In genomic region chr12:28589090-28589868, GRCm38 (mm10) we compare ENCODE assay signal across 8 mouse cellular contexts. TPM values are rescaled to one million over a fixed set of nuclear protein-coding genes. Genes with fewer than 3 reads are reported as not detected.
A peak's percentile ranks its signal among the peaks of the same experiment; 100 is the strongest.
DNase-seq lines count a peak whose midpoint lies in the region; ATAC-seq lines count a peak whose summit lies in the region.

No protein-coding gene starts in this region.

- H3K4me2 ChIP-seq in intestine, embryonic 16.5 days (ENCODE audit: low read depth, low read length), result peak overlapping the region; percentile 67

- peak; percentile 92 for ATAC-seq in intestine, embryonic 16.5 days
- ATAC-seq in erythroid progenitor cell, adult 5-6 weeks (replicated peaks; ENCODE audit: low FRiP score, poor library complexity, severe bottlenecking), result no peak

- H3K4me3 ChIP-seq in intestine, embryonic 16.5 days (ENCODE audit: low read length), result peak overlapping the region; percentile 43
- H3K4me3 ChIP-seq in midbrain, embryonic 10.5 days, result peak overlapping the region; percentile 58

- H3K9me3 ChIP-seq in intestine, embryonic 16.5 days (ENCODE audit: control insufficient read depth, low read length), result no peaks in the 10 kb centered on the region
- no peaks in the 10 kb centered on the region for H3K9me3 ChIP-seq in midbrain, embryonic 10.5 days (replicated peaks)

- 0 out of 2 replicates have a peak, but pooled peaks cover 3% of the 10 kb centered on the region for H3K4me1 ChIP-seq in intestine, embryonic 16.5 days (ENCODE audit: control insufficient read depth, insufficient read depth, low read length)
- peaks cover 21% of the 10 kb centered on the region for H3K4me1 ChIP-seq in midbrain, embryonic 10.5 days

- DNase-seq in adrenal gland, adult 8-10 months, result peak; percentile 74
- peak; percentile 87 for DNase-seq in embryo, embryonic 11 days
- DNase-seq in gastrocnemius, postnatal 4 days (ENCODE audit: low spot score in 2 of 2), result peak; percentile 43 to 77
- DNase-seq in left cerebral cortex, postnatal 25 days (ENCODE audit: low spot score in 2 of 2), result peak; percentile 91 to 98
- DNase-seq in midbrain, embryonic 10.5 days (ENCODE audit: low spot score), result peak; percentile 86
- DNase-seq in skeletal muscle tissue, adult 2 months (ENCODE audit: low read depth, low spot score), result peak; percentile 53

- no peaks in the 10 kb centered on the region for H3K36me3 ChIP-seq in intestine, embryonic 16.5 days (ENCODE audit: control insufficient read depth, insufficient read depth, low read length)
- H3K36me3 ChIP-seq in midbrain, embryonic 10.5 days, result no peaks in the 10 kb centered on the region

- no peaks in the 10 kb centered on the region for H3K27me3 ChIP-seq in intestine, embryonic 16.5 days (replicated peaks; ENCODE audit: control insufficient read depth, insufficient read depth, low read length)
- peaks cover 23% of the 10 kb centered on the region for H3K27me3 ChIP-seq in midbrain, embryonic 10.5 days (ENCODE audit: low read depth, poor library complexity, severe bottlenecking)

- no peak overlapping the region for H3K27ac ChIP-seq in intestine, embryonic 16.5 days (ENCODE audit: low read length)
- peak overlapping the region; percentile 78 for H3K27ac ChIP-seq in midbrain, embryonic 10.5 days (replicated peaks)

- intact Hi-C loops in left cerebral cortex, postnatal 25 days (cut with DNase I), result loop anchor here (1.0 to 10.0 kb wide), 8 partner anchors 46 to 1278 kb away; partner anchors contain the start of gene Rps7

- WGBS in intestine, embryonic 16.5 days, result 9% methylated on average over 24 of the region's 24 CpGs
- 10% methylated on average over 23 of the region's 24 CpGs for WGBS in midbrain, embryonic 10.5 days

- peak overlapping the region; percentile 54; the same call in 1 of the 2 replicates for H3K9ac ChIP-seq in intestine, embryonic 16.5 days (ENCODE audit: low read depth, low read length)

RNA-seq across cellular contexts. Expression of gene Allc, which starts 7.0 kb away (rescaled TPM):
- total RNA-seq in adrenal gland, adult 8-10 months (2022), result not detected
- total RNA-seq in gastrocnemius, postnatal 4 days (2021), result not detected
- polyA plus RNA-seq in intestine, embryonic 16.5 days (2015; fragmentation: Nextera tagmentation; extraction: Ambion mirVana), result not detected in 2 replicates
- total RNA-seq in left cerebral cortex, postnatal 25 days (2021), result 1 to 10 TPM in 1 of 2 experiments, under 1 TPM in 1; 0.73 to 1.2 TPM
- not detected in 2 replicates for polyA plus RNA-seq in midbrain, embryonic 10.5 days (2016; fragmentation: Nextera tagmentation; extraction: Ambion mirVana)
- total RNA-seq in erythroid progenitor cell, adult 5-6 weeks (2015; ENCODE audit: low replicate concordance), result not detected in 2 replicates
- not detected in 2 replicates for total RNA-seq in erythroid progenitor cell, adult 5-6 weeks (2017; ENCODE audit: low replicate concordance)

RNA-seq across cellular contexts. Expression of gene Colec11, which starts 33.9 kb away (rescaled TPM):
- 1 to 10 TPM; 3.9 to 10.0 (median 7.3) TPM for total RNA-seq in adrenal gland, adult 8-10 months (2022)
- total RNA-seq in gastrocnemius, postnatal 4 days (2021), result 1 to 10 TPM; 1.1 to 2.2 TPM
- 0.97 and 1.8 TPM in 2 replicates for polyA plus RNA-seq in intestine, embryonic 16.5 days (2015; fragmentation: Nextera tagmentation; extraction: Ambion mirVana)
- under 1 TPM; 0.60 to 0.62 TPM for total RNA-seq in left cerebral cortex, postnatal 25 days (2021)
- 0.12 and 0.17 TPM in 2 replicates for polyA plus RNA-seq in midbrain, embryonic 10.5 days (2016; fragmentation: Nextera tagmentation; extraction: Ambion mirVana)
- not detected in 2 replicates for total RNA-seq in erythroid progenitor cell, adult 5-6 weeks (2015; ENCODE audit: low replicate concordance)
- not detected in 2 replicates for total RNA-seq in erythroid progenitor cell, adult 5-6 weeks (2017; ENCODE audit: low replicate concordance)

RNA-seq across cellular contexts. Expression of gene Dcdc2c, which starts 37.1 kb away (rescaled TPM):
- under 1 TPM in 3 of 4 experiments, not detected in 1; 0.27 to 0.55 (median 0.35) TPM for total RNA-seq in adrenal gland, adult 8-10 months (2022)
- total RNA-seq in gastrocnemius, postnatal 4 days (2021), result under 1 TPM; 0.62 to 0.81 TPM
- not detected in 2 replicates for polyA plus RNA-seq in intestine, embryonic 16.5 days (2015; fragmentation: Nextera tagmentation; extraction: Ambion mirVana)
- 1 to 10 TPM in 1 of 2 experiments, under 1 TPM in 1; 0.66 to 1.1 TPM for total RNA-seq in left cerebral cortex, postnatal 25 days (2021)
- polyA plus RNA-seq in midbrain, embryonic 10.5 days (2016; fragmentation: Nextera tagmentation; extraction: Ambion mirVana), result 0.14 and 0.15 TPM in 2 replicates
- not detected in 2 replicates for total RNA-seq in erythroid progenitor cell, adult 5-6 weeks (2015; ENCODE audit: low replicate concordance)
- not detected in 2 replicates for total RNA-seq in erythroid progenitor cell, adult 5-6 weeks (2017; ENCODE audit: low replicate concordance)

RNA-seq across cellular contexts. Expression of gene Rps7, which starts 46.5 kb away (rescaled TPM):
- total RNA-seq in adrenal gland, adult 8-10 months (2022), result 100 to 1,000 TPM; 394 to 492 (median 461) TPM
- 100 to 1,000 TPM; 452 to 563 TPM for total RNA-seq in gastrocnemius, postnatal 4 days (2021)
- polyA plus RNA-seq in intestine, embryonic 16.5 days (2015; fragmentation: Nextera tagmentation; extraction: Ambion mirVana), result 587 and 597 TPM in 2 replicates
- 100 to 1,000 TPM; 282 to 283 TPM for total RNA-seq in left cerebral cortex, postnatal 25 days (2021)
- 553 and 647 TPM in 2 replicates for polyA plus RNA-seq in midbrain, embryonic 10.5 days (2016; fragmentation: Nextera tagmentation; extraction: Ambion mirVana)
- total RNA-seq in erythroid progenitor cell, adult 5-6 weeks (2015; ENCODE audit: low replicate concordance), result 586 and 840 TPM in 2 replicates
- 645 and 703 TPM in 2 replicates for total RNA-seq in erythroid progenitor cell, adult 5-6 weeks (2017; ENCODE audit: low replicate concordance)
